Mouse (Mus musculus) kidney, adult 2 months (tissue): Measurements from ENCODE around the gene Trpm8.

Experiments used
- CTCF ChIP-seq: fragments of 200-500 bp; conservative IDR thresholded peaks from 2 replicates; pipeline ENCODE4 v1.5.1; 2011; ENCODE audit warnings: low read depth, mild to moderate bottlenecking, control low read depth, low read length, moderate library complexity, mixed read lengths; ENCODE audit not compliant: insufficient read depth, insufficient read length
- POLR2A ChIP-seq: fragments of 200-500 bp; IDR thresholded peaks from one replicate; pipeline ENCODE4 v1.6.1; 2011; ENCODE audit warnings: low read depth, low read length, control low read depth

- TF ChIP-seq POLR2A: no peak
- no peak for TF ChIP-seq CTCF
Observed at GRCm38 (mm10) chr1:88230981-88231802, 46.3 kb upstream of the Trpm8 start.
